Mouse (Mus musculus) large intestine, adult 2 months (tissue): ENCODE data around the gene Psmd2. TPM values are rescaled to one million over a fixed set of nuclear protein-coding genes. Genes with fewer than 3 reads are reported as not detected.
"Not testable (repeated sequence)": the region's sequence is repeated elsewhere in the genome, so short reads cannot be mapped to it uniquely, and the experiment has no call there.

Experiments
- DNase-seq: peaks from one replicate; pipeline ENCODE4 v3.0.0-alpha.2; 2012; ENCODE audit warnings: low read depth, low spot score
- WGBS: fragments of 180-500 bp; shearing (Covaris S2); methylation state at CpG from one replicate; pipeline ENCODE4 v1.1.7; 2018; 5-methylcytosine and 5-hydroxymethylcytosine counted together
- polyA plus RNA-seq: library from polyadenylated mRNA; depleted of rRNA; stranded (reverse); fragments of >200 nt; gene quantifications from 2 replicates; pipeline ENCODE4 v1.2.3, GENCODE M21; 2012

Psmd2 gene
- polyA plus RNA-seq, 1 experiment = 96.4 TPM

- DNase-seq = no peak
- WGBS = 5% methylated on average over 12 of the region's 12 CpGs
Observed at GRCm38 (mm10) chr16:20651947-20652310, 477 bp downstream of the Psmd2 start.

GRCm38 (mm10) chr16:20653315-20653714 lies 1.9 kb downstream of the Psmd2 start:
- no peak for DNase-seq

GRCm38 (mm10) chr16:20657661-20658060 lies 6.2 kb downstream of the Psmd2 start:
- WGBS = 83% methylated on average over 4 of the region's 4 CpGs
- DNase-seq = no peak

More at GRCm38 (mm10) chr16:20653315-20653714, 1.9 kb downstream of the Psmd2 start:
- 44% methylated on average over 2 of the region's 2 CpGs for WGBS

- WGBS = 97% methylated on average over 6 of the region's 6 CpGs
- not testable (repeated sequence) for DNase-seq
Observed at GRCm38 (mm10) chr16:20668013-20668412, 16.6 kb downstream of the Psmd2 start, which contains the start of gene Eif4g1. Gene Eif4g1 (plus strand): TSS chr16:20668313.

- 84% methylated on average over 3 of the region's 3 CpGs for WGBS
- no peak for DNase-seq
Observed at GRCm38 (mm10) chr16:20670291-20670690, 18.8 kb downstream of the Psmd2 start.

- 9% methylated on average over 6 of the region's 6 CpGs for WGBS
- no peak for DNase-seq
Observed at GRCm38 (mm10) chr16:20671886-20672285, 20.4 kb downstream of the Psmd2 start.

- WGBS = under 1% methylated on average over 38 of the region's 38 CpGs
- peak; percentile 72 for DNase-seq
Observed at GRCm38 (mm10) chr16:20672500-20672902, 21.0 kb downstream of the Psmd2 start.

GRCm38 (mm10) chr16:20672965-20673705 lies 21.7 kb downstream of the Psmd2 start:
- under 1% methylated on average over 76 of the region's 78 CpGs for WGBS
- no peak for DNase-seq

GRCm38 (mm10) chr16:20673706-20674303 lies 22.4 kb downstream of the Psmd2 start:
- WGBS = 4% methylated on average over 14 of the region's 14 CpGs
- no peak for DNase-seq

GRCm38 (mm10) chr16:20675213-20675612 lies 23.8 kb downstream of the Psmd2 start:
- 93% methylated on average over 6 of the region's 6 CpGs for WGBS
- DNase-seq = no peak

- WGBS = 37% methylated on average over 4 of the region's 4 CpGs
- DNase-seq = no peak
Observed at GRCm38 (mm10) chr16:20676702-20677101, 25.2 kb downstream of the Psmd2 start.

- DNase-seq = no peak
- WGBS = 36% methylated on average over 5 of the region's 5 CpGs
Observed at GRCm38 (mm10) chr16:20677380-20677779, 25.9 kb downstream of the Psmd2 start.

- WGBS = 47% methylated on average over 10 of the region's 10 CpGs
- peak; percentile 91 for DNase-seq
Observed at GRCm38 (mm10) chr16:20677974-20678675, 26.7 kb downstream of the Psmd2 start.

GRCm38 (mm10) chr16:20690774-20691173 lies 39.3 kb downstream of the Psmd2 start:
- 84% methylated on average over 3 of the region's 3 CpGs for WGBS
- no peak for DNase-seq

- DNase-seq = no peak
- WGBS = 80% methylated on average over 1 of the region's 1 CpGs
Observed at GRCm38 (mm10) chr16:20691617-20692016, 40.2 kb downstream of the Psmd2 start.

- WGBS = 63% methylated on average over 16 of the region's 16 CpGs
Observed at GRCm38 (mm10) chr16:20692241-20692965, 41.0 kb downstream of the Psmd2 start.

GRCm38 (mm10) chr16:20693111-20693701 lies 41.8 kb downstream of the Psmd2 start, which contains the start of gene Fam131a:
Gene Fam131a (plus strand): TSS chr16:20693241.
- no peak for DNase-seq
- WGBS = 1% methylated on average over 37 of the region's 37 CpGs

More at GRCm38 (mm10) chr16:20692241-20692965, 41.0 kb downstream of the Psmd2 start:
- DNase-seq = no peak

GRCm38 (mm10) chr16:20694781-20695180 lies 43.3 kb downstream of the Psmd2 start:
- DNase-seq = no peak
- 58% methylated on average over 8 of the region's 8 CpGs for WGBS

GRCm38 (mm10) chr16:20695622-20696323 lies 44.3 kb downstream of the Psmd2 start:
- no peak for DNase-seq
- WGBS = 8% methylated on average over 46 of the region's 46 CpGs
